Mouse (Mus musculus) midbrain, embryonic 10.5 days (tissue): ENCODE data around the gene Lrig2. TPM values are rescaled to one million over a fixed set of nuclear protein-coding genes. Genes with fewer than 3 reads are reported as not detected.

Experiments
- DNase-seq: peaks from one replicate; pipeline ENCODE4 v3.0.0-alpha.2; 2017; ENCODE audit warnings: low spot score
- H3K27ac ChIP-seq: fragments of 300-500 bp; sonication (generic); replicated peaks from 2 replicates; pipeline ENCODE4 v1.5.1; 2016; ENCODE audit warnings: mild to moderate bottlenecking
- H3K27me3 ChIP-seq: fragments of 300-500 bp; sonication (generic); 2 replicates; pipeline ENCODE4 v1.6.1; 2016; ENCODE audit warnings: low read depth, mild to moderate bottlenecking; ENCODE audit not compliant: poor library complexity, severe bottlenecking
- H3K36me3 ChIP-seq: fragments of 300-500 bp; sonication (generic); 2 replicates; pipeline ENCODE4 v1.6.1; 2016; ENCODE audit warnings: mild to moderate bottlenecking, moderate library complexity
- H3K4me1 ChIP-seq: fragments of 300-500 bp; sonication (generic); 2 replicates; pipeline ENCODE4 v1.6.1; 2016
- H3K4me3 ChIP-seq: fragments of 300-500 bp; sonication (generic); 2 replicates; pipeline ENCODE4 v1.5.1; 2016; ENCODE audit warnings: mild to moderate bottlenecking, moderate library complexity
- H3K9me3 ChIP-seq: fragments of 300-500 bp; sonication (generic); replicated peaks from 2 replicates; pipeline ENCODE4 v1.6.1; 2016; ENCODE audit warnings: mild to moderate bottlenecking
- WGBS: fragments of 180-500 bp; shearing (Covaris S2); methylation state at CpG from one replicate; pipeline ENCODE4 v1.1.7; 2016; 5-methylcytosine and 5-hydroxymethylcytosine counted together
- polyA plus RNA-seq: library from polyadenylated mRNA; unstranded; fragments of >200 nt; fragmentation: Nextera tagmentation; extraction: Ambion mirVana; gene quantifications from 2 replicates; pipeline ENCODE4 v1.2.1, GENCODE M21; 2016

The Lrig2 gene
- polyA plus RNA-seq, 1 experiment from 2014 or later: 16.4 TPM

DNA sequence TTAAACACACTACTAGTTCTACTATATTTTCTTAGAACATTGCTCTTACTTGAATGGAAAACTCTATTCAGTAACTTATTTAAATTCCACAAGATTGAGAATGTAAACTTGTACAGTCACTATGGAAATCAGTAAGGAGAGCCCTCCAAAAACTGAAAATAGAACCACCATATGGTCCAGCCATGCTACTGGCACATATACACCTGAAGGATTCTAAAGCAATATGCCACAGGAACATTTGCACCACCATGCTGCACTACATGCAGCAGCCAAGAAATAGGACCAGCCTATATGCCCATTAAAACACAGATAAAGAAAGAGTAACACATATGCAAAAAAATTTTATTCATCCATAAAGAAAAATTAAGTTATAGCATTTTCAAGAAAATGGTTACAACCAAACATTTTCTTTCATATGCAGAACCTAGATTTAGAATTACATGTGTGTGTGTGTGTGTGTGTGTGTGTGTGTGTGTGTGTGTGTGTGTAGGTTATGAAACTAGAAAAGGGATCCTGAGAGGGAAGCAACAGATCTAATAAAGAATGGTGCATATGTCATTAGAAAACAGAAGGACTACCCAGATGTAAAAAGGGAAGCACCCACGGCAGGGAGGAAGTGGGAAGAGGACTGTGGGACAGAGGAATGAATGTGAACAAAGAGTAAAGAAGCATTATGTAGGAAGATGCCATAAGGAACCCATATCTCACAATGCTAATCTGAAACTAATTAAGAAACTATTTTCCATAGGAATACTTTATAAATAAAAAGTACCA is 30.6 kb downstream of the Lrig2 start:
- peaks cover 55% of the 10 kb centered on the region for H3K36me3 ChIP-seq
- no peak overlapping the region for H3K27ac ChIP-seq
- H3K27me3 ChIP-seq: no peaks in the 10 kb centered on the region
- H3K9me3 ChIP-seq: no peaks in the 10 kb centered on the region
- no peak overlapping the region for H3K4me3 ChIP-seq
- WGBS: 76% methylated on average over 1 of the region's 1 CpGs
- H3K4me1 ChIP-seq: no peaks in the 10 kb centered on the region
- no peak for DNase-seq

DNA sequence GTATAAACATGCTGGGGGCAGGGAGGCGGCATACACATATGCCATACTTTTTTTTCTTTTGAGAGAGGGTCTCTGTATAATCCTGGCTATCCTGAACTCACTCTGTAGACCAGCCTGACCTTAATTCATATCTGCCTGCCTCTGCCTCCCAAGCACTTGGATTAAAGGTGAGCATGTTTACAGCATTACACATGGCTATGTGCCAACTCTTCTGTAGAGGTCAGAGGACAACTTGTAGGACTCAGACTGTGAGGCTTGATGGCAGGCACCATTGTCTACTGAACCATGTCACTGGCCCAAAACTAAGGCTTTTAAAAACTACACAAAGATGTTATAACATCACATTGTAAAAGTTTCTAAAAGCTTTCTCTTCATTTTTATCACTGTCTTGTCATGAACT is 33.7 kb downstream of the Lrig2 start:
- 89% methylated on average over 1 of the region's 1 CpGs for WGBS
- DNase-seq: no peak
- no peaks in the 10 kb centered on the region for H3K9me3 ChIP-seq
- H3K27me3 ChIP-seq: no peaks in the 10 kb centered on the region
- H3K27ac ChIP-seq: no peak overlapping the region
- H3K4me3 ChIP-seq: no peak overlapping the region
- no peaks in the 10 kb centered on the region for H3K4me1 ChIP-seq
- peaks cover 61% of the 10 kb centered on the region for H3K36me3 ChIP-seq

DNA sequence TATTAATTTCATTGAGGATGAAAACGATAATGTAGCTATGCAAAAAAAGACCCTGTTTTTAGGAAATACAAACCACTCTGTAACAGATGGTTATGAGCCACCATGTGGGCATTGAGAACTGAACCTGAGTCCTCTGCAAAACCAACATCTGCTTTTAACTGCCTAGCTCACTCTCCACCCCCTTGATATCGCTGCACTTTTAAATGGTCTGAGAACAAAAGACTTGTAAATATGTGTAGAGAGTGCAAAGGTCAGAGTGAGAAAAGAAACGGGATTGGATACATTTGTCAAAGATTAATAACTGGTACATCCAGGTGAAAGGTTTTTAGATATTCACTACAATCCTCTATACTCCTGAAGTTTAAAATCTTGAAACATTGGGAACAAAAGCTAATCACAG is 42.3 kb downstream of the Lrig2 start:
- Histone ChIP-seq H3K4me1 (no peaks in the 10 kb centered on the region), H3K9me3 (no peaks in the 10 kb centered on the region), H3K27ac (no peak overlapping the region), H3K27me3 (no peaks in the 10 kb centered on the region), H3K4me3 (no peak overlapping the region), H3K36me3 (peaks cover 39% of the 10 kb centered on the region)
- no peak for DNase-seq
- WGBS: 80% methylated on average over 3 of the region's 3 CpGs

DNA sequence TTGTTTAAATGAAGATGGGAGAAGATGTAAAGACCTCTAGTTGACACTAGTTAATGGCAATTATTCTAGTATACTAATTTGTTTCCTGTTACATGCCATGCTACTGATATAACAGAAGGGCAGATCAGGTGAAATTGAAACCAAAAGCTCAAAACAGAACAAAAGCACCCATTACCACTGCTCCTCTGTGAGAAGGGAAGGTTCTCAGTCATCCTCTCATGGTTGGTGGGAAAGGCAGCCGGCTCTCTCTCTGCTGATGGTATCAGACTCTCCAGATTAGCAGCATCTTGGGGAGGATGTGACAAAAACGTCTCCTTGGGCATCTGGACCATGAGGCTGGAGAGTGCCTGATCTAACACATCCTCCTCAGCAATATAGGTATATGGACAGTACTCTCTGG is 50.5 kb downstream of the Lrig2 start:
- Histone ChIP-seq H3K27ac (no peak overlapping the region), H3K4me1 (no peaks in the 10 kb centered on the region), H3K4me3 (no peak overlapping the region), H3K9me3 (no peaks in the 10 kb centered on the region), H3K36me3 (peaks cover 98% of the 10 kb centered on the region), H3K27me3 (no peaks in the 10 kb centered on the region)
- DNase-seq: no peak
- WGBS: 84% methylated on average over 2 of the region's 2 CpGs

- no peak for DNase-seq
Measured at GRCm38 (mm10) chr3:104458588-104458987, 53.1 kb downstream of the Lrig2 start.

DNA sequence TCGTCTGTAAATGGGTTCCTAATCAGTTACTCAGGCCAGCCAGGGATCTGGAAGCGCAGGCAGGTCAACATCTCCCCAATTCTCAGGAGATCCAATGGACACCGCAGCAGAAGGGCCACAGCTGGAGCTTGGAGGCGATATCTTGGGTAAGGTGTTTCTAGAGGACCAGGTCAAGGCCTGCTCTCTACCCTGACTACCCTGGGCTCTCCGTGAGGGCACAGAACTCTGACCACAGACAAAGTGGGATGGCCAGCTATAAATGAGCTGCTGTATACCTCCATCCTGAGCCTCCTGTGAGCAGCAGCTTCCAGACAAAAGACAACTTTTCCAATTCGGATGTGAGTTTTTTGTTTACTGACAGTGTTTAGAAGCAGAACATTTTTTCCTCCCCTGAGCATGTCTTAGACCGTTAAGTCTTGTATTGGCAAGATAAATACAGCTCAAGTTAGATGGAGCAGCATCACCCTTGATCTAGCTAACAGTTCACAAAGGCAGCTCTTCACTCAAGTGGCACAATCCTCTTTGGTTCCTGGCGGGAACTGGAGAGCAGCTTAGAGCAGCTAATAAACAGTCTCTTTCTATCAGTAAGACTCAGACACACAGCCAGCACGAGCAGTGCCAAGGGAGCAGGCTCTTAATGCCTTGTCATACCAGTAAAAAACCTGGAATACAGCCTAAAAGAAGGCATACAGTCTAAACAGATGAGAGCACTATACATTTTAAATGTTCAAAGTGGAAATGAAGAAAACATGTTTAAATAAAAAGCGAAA is 56.0 kb downstream of the Lrig2 start:
- no peak overlapping the region for H3K4me3 ChIP-seq
- H3K9me3 ChIP-seq: no peaks in the 10 kb centered on the region
- peaks cover 71% of the 10 kb centered on the region for H3K36me3 ChIP-seq
- no peaks in the 10 kb centered on the region for H3K27me3 ChIP-seq
- WGBS: 77% methylated on average over 10 of the region's 10 CpGs
- DNase-seq: no peak
- H3K4me1 ChIP-seq: no peaks in the 10 kb centered on the region
- H3K27ac ChIP-seq: no peak overlapping the region

More at GRCm38 (mm10) chr3:104458588-104458987, 53.1 kb downstream of the Lrig2 start:
- H3K27ac ChIP-seq: no peak overlapping the region
- no peaks in the 10 kb centered on the region for H3K9me3 ChIP-seq
- no peaks in the 10 kb centered on the region for H3K27me3 ChIP-seq
- H3K4me1 ChIP-seq: no peaks in the 10 kb centered on the region
- peaks cover 95% of the 10 kb centered on the region for H3K36me3 ChIP-seq
- H3K4me3 ChIP-seq: no peak overlapping the region
- 90% methylated on average over 1 of the region's 1 CpGs for WGBS

- no peaks in the 10 kb centered on the region for H3K27me3 ChIP-seq
- H3K9me3 ChIP-seq: no peaks in the 10 kb centered on the region
- H3K27ac ChIP-seq: no peak overlapping the region
- H3K36me3 ChIP-seq: no peaks in the 10 kb centered on the region
- peaks cover 3% of the 10 kb centered on the region; the same call in 1 of the 2 replicates for H3K4me1 ChIP-seq
- H3K4me3 ChIP-seq: no peak overlapping the region
- WGBS: 78% methylated on average over 2 of the region's 2 CpGs
- DNase-seq: no peak
Measured at GRCm38 (mm10) chr3:104447240-104447639, 64.5 kb downstream of the Lrig2 start.

- Histone ChIP-seq H3K36me3 (no peaks in the 10 kb centered on the region), H3K4me3 (no peak overlapping the region), H3K27ac (no peak overlapping the region), H3K9me3 (no peaks in the 10 kb centered on the region), H3K27me3 (no peaks in the 10 kb centered on the region), H3K4me1 (peaks cover 8% of the 10 kb centered on the region)
- no peak for DNase-seq
- 82% methylated on average over 6 of the region's 6 CpGs for WGBS
Measured at GRCm38 (mm10) chr3:104446689-104447088, 65.0 kb downstream of the Lrig2 start.

- Histone ChIP-seq H3K27me3 (no peaks in the 10 kb centered on the region), H3K36me3 (no peaks in the 10 kb centered on the region), H3K27ac (no peak overlapping the region), H3K9me3 (no peaks in the 10 kb centered on the region), H3K4me1 (peaks cover 14% of the 10 kb centered on the region), H3K4me3 (no peak overlapping the region)
- WGBS: 69% methylated on average over 6 of the region's 6 CpGs
- no peak for DNase-seq
Measured at GRCm38 (mm10) chr3:104445576-104445975, 66.1 kb downstream of the Lrig2 start.

DNA sequence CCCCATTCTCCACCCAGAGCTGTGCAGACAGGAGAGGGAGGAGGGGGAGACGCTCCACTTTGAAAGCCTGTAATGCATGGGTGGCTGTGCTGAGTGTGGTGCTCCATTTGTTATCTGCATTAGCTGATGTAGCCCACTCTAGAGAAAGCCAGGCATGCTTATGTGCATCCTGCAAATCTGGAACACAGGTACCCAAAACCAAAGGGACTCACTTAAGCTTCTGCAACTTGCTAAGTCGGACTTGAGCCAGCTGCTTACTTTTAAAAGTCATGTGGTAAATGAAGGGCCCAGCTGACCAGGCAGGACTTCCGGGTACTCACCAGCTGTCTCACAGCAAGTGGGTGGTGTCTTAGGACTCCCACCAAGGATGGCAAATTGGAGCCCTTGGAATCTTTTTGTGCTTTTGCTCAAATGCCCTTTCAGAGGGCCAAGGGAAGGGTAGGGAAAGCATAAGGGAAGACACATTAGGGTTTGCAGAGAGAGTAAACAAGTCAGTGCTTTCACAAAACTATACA is 66.7 kb downstream of the Lrig2 start:
- no peak for DNase-seq
- 68% methylated on average over 3 of the region's 3 CpGs for WGBS
- Histone ChIP-seq H3K27ac (no peak overlapping the region), H3K4me3 (no peak overlapping the region), H3K9me3 (no peaks in the 10 kb centered on the region), H3K36me3 (no peaks in the 10 kb centered on the region), H3K27me3 (no peaks in the 10 kb centered on the region), H3K4me1 (peaks cover 14% of the 10 kb centered on the region)

GRCm38 (mm10) chr3:104444082-104444481 is 67.6 kb downstream of the Lrig2 start:
- H3K9me3 ChIP-seq: no peaks in the 10 kb centered on the region
- peaks cover 14% of the 10 kb centered on the region for H3K4me1 ChIP-seq
- no peaks in the 10 kb centered on the region for H3K27me3 ChIP-seq
- H3K4me3 ChIP-seq: no peak overlapping the region
- 92% methylated on average over 3 of the region's 3 CpGs for WGBS
- no peak for DNase-seq
- no peak overlapping the region for H3K27ac ChIP-seq
- no peaks in the 10 kb centered on the region for H3K36me3 ChIP-seq

- Histone ChIP-seq H3K4me1 (peaks cover 14% of the 10 kb centered on the region), H3K9me3 (no peaks in the 10 kb centered on the region), H3K36me3 (no peaks in the 10 kb centered on the region), H3K27me3 (no peaks in the 10 kb centered on the region), H3K27ac (peak overlapping the region; percentile 90), H3K4me3 (peak overlapping the region; percentile 37)
- 35% methylated on average over 5 of the region's 5 CpGs for WGBS
- DNase-seq: no peak
Measured at GRCm38 (mm10) chr3:104442357-104442756, 69.4 kb downstream of the Lrig2 start.

- H3K27me3 ChIP-seq: no peaks in the 10 kb centered on the region
- peak overlapping the region; percentile 90 for H3K27ac ChIP-seq
- no peaks in the 10 kb centered on the region for H3K9me3 ChIP-seq
- peaks cover 14% of the 10 kb centered on the region for H3K4me1 ChIP-seq
- DNase-seq: peak; percentile 94
- H3K36me3 ChIP-seq: no peaks in the 10 kb centered on the region
- WGBS: 20% methylated on average over 15 of the region's 15 CpGs
- peak overlapping the region; percentile 37 for H3K4me3 ChIP-seq
Measured at GRCm38 (mm10) chr3:104441870-104442283, 69.8 kb downstream of the Lrig2 start.
